Mouse (Mus musculus) inflammation-experienced regulatory T-cells (primary cell): ENCODE measurements around the gene Ccl22. TPM values are rescaled to one million over a fixed set of nuclear protein-coding genes. Genes with fewer than 3 reads are reported as not detected.

Experiments used
- polyA plus RNA-seq, 2 experiments: library from polyadenylated mRNA; unstranded; fragments of 100-300 nt; shearing (Covaris generic); gene quantifications; one replicate each; pipeline ENCODE4 v1.2.1; 2017

Ccl22 gene
- under 1 TPM in 1 of 2 experiments, not detected in 1; 0.13 TPM for polyA plus RNA-seq

GRCm38 (mm10) chr8:94745476-94746184, at the start of gene Ccl22:
Gene Ccl22, plus strand, starts transcription at chr8:94745590.

GRCm38 (mm10) chr8:94695994-94696384, 49.4 kb upstream of the Ccl22 start, which contains the start of gene Pllp:
Gene Pllp, minus strand, starts transcription at chr8:94696278.

GRCm38 (mm10) chr8:94771941-94772670, 26.7 kb downstream of the Ccl22 start, which contains the start of gene Cx3cl1:
Gene Cx3cl1, plus strand, starts transcription at chr8:94772009.

Other genes with a start within 250 kb of the Ccl22 start
- 1 to 10 TPM; 1.0 to 1.3 TPM for gene Cpne2, start 212.6 kb upstream of the Ccl22 start, polyA plus RNA-seq
- 10 to 100 TPM; 55.0 to 83.0 TPM for gene Rspry1, start 143.7 kb upstream of the Ccl22 start, polyA plus RNA-seq
- 10 to 100 TPM; 76.4 to 80.7 TPM for gene Fam192a, start 143.6 kb upstream of the Ccl22 start, polyA plus RNA-seq
- 100 to 1,000 TPM; 174 to 176 TPM for gene Arl2bp, start 79.0 kb upstream of the Ccl22 start, polyA plus RNA-seq
- under 1 TPM in 1 of 2 experiments, not detected in 1; 0.92 TPM for gene Pllp, start 49.3 kb upstream of the Ccl22 start, polyA plus RNA-seq
- under 1 TPM in 1 of 2 experiments, not detected in 1; 0.10 TPM for gene Cx3cl1, start 26.4 kb downstream of the Ccl22 start, polyA plus RNA-seq
- gene Ccl17, start 64.9 kb downstream of the Ccl22 start, polyA plus RNA-seq, result under 1 TPM in 1 of 2 experiments, not detected in 1; 0.59 TPM
- 10 to 100 TPM; 60.5 to 66.0 TPM for gene Coq9, start 92.7 kb downstream of the Ccl22 start, polyA plus RNA-seq
- 10 to 100 TPM; 90.5 to 98.2 TPM for gene Ciapin1, start 92.8 kb downstream of the Ccl22 start, polyA plus RNA-seq
- 100 to 1,000 TPM in 1 of 2 experiments, 10 to 100 TPM in 1; 93.8 to 107 TPM for gene Polr2c, start 111.9 kb downstream of the Ccl22 start, polyA plus RNA-seq
- 1 to 10 TPM in 1 of 2 experiments, under 1 TPM in 1; 0.11 to 4.4 TPM for gene Dok4, start 130.7 kb downstream of the Ccl22 start, polyA plus RNA-seq
- gene Ccdc102a, start 172.5 kb downstream of the Ccl22 start, polyA plus RNA-seq, result 1 to 10 TPM in 1 of 2 experiments, under 1 TPM in 1; 0.13 to 1.8 TPM
- under 1 TPM; 0.82 to 0.93 TPM for gene Adgrg5, start 178.1 kb downstream of the Ccl22 start, polyA plus RNA-seq
- 1 to 10 TPM; 2.4 to 2.5 TPM for gene Adgrg1, start 229.2 kb downstream of the Ccl22 start, polyA plus RNA-seq